Mouse (Mus musculus) right cerebral cortex, adult 18-20 months (tissue): ENCODE measurements at regions not wholly inside any gene's neighbourhood (a gene's known extent, or its start where the extent isn't known, plus 50 kb on each side); places are given as distances from the start of the nearest gene placed in this dataset.

Source experiments
- DNase-seq: peaks from one replicate; pipeline ENCODE4 v3.0.0; 2022; ENCODE audit warnings: mixed read lengths

- DNase-seq = no peak
Observed at GRCm38 (mm10) chrX:10984894-10985293, 270.1 kb downstream of the Mid1ip1 start.

DNA sequence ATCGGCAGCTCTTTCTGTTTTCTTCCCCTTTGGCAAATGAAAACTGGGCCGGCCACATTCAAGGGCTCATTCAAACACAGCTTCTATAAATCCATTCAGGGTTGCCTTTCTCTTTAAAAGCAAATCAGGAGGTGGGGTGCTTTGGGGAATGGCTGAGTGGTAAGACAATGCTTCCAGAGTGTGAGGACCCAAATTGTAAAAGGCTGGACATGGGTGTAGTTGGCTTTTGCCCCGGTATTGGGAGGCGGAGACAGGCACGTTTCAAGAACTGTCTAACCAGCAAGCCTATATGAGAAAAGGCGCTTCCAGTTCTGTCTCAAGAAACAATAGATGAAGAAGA is 277.0 kb downstream of the Mid1ip1 start:
- no peak for DNase-seq

DNA sequence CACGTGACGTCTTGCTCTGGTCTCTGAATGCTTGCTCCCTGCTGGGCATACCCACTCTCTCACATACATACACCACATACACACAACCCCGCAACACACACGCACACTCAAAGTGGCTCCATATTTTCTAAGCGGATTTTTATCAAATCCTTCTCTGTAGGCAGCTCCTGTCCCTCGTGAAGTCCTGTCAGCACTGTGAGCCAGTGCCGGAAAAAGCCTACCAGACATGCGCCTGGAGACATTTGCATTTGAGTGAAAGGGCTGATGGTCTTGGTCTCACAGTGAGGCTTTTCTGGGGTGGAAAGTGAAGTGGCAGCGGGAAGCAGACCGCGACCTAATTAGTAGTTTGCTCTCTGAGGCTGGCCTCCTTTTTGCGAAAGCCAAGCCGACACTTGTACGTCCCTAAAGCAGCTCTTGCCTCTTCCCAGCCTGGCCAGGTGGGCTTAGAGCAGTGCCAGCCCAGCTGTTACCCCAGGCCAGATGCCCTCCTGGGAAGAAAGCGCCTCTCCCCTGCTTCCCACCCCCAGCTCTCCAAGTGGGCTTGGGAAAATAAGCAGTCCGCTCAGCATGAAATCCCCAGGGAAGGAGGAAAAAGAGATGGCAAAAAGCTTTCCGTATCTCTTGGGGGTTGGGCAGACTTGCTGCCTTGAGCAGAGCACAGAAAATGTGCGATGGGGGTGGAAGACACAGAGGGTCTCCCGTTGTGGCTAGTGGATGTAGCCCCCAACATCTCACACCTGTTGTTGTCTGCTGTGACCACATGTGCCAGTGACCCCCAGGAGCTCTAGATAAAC is 277.6 kb downstream of the Mid1ip1 start:
- DNase-seq = peak; percentile 38

- peak; percentile 2 for DNase-seq
Observed at GRCm38 (mm10) chrX:10993005-10993377, 278.2 kb downstream of the Mid1ip1 start.

GRCm38 (mm10) chrX:10994910-10995309 is 280.1 kb downstream of the Mid1ip1 start:
- no peak for DNase-seq

GRCm38 (mm10) chrX:11001180-11001579 is 286.4 kb downstream of the Mid1ip1 start:
- DNase-seq = no peak

- no peak for DNase-seq
Observed at GRCm38 (mm10) chrX:11039278-11039677, 259.8 kb upstream of the H2al1a start.

- no peak for DNase-seq
Observed at GRCm38 (mm10) chrX:11046769-11047168, 252.3 kb upstream of the H2al1a start.

- no peak for DNase-seq
Observed at GRCm38 (mm10) chrX:11082171-11082570, 216.9 kb upstream of the H2al1a start.

DNA sequence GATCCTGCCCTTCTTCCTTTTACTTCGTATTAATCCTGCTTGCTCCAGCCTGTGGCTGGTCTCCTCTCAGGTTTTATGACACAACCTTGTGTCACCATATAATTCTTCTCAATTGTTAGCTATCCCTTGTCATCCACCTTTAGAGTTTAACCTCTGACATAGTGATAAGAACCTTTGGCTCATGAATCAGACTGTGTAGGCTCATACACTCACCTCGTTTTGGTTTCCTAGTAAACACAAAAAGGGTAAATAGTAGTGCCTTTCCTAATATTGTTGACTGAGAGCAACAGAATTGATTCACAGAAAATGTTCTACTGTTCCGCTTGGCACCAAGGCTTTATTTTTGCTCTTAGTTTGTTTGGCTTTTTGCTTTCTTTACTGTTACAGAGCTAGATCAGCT is 216.2 kb upstream of the H2al1a start:
- DNase-seq = no peak

GRCm38 (mm10) chrX:11086257-11087072 is 212.6 kb upstream of the H2al1a start:
- DNase-seq = no peak

DNA sequence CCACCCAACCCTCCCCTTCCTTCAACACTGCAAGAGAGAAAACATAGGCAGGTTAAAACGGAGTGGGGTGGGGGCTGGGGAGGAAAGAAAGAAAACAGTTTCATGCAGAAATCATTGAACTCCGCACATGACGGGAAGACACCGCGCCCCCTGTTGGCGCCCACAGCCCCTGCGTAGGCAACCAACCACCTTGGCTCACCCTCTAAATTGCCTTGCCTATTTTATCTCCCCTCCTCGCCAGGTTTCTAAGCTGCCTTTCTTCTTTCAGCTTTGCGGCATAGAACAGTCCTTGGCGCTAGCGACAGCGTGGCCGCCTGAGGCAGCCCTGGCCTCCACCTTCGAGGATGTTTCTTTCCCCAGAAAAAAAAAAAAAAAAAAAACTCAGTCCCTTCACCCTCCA is 211.1 kb upstream of the H2al1a start:
- peak; percentile 15 for DNase-seq

- DNase-seq = no peak
Observed at GRCm38 (mm10) chrX:11088506-11088905, 210.6 kb upstream of the H2al1a start.

- no peak for DNase-seq
Observed at GRCm38 (mm10) chrX:11090432-11090831, 208.6 kb upstream of the H2al1a start.

DNA sequence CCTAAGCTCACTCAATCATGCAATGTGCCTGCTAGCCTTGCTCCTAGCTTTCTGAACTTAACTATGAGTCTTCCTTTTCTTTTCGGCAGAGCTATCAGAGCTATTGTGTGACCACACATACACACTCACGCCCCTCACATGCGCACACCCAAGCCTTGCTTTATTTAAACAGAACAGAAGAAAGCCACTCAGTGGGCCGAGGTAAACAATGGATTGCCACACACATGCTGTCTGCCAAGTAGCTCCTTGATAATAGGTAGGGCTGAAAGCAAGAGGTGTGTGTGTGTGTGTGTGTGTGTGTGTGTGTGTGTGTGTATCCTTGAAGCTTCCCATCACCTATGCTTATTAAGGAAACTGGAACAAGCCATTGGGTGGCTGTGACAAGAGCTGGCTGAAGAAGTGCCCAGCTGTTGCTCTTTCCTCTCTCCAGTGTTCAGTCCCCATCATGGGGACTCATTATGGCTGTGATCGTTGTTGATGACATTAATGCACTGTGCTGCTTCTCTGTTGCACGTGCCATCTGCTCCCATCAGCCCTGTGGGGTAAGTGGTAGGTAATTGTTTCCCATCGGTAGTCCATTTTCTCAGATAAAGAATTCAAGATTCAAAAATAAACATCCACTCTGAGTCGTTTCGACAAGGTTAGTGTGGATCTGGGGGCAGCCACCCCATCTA is 201.3 kb upstream of the H2al1a start:
- DNase-seq = no peak

DNA sequence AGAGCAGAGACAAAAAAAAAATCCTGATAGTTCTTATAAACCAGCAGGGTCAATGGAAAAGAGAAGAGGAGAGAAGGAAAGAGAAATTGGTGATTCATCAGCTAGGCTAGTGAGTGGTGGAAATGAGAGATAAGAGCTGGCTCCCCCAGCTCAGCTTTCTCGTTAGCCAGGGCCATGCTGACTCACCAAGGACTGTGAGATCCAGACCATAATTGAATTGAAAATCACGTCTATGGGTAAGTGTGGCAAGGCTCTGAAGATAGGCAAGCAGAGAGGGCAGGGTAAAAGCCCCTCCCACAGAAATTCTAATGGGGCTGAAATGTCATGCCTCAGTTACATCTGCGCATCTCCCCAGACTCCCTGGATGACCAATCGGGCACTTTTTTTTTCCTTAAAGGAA is 200.7 kb upstream of the H2al1a start:
- no peak for DNase-seq

DNA sequence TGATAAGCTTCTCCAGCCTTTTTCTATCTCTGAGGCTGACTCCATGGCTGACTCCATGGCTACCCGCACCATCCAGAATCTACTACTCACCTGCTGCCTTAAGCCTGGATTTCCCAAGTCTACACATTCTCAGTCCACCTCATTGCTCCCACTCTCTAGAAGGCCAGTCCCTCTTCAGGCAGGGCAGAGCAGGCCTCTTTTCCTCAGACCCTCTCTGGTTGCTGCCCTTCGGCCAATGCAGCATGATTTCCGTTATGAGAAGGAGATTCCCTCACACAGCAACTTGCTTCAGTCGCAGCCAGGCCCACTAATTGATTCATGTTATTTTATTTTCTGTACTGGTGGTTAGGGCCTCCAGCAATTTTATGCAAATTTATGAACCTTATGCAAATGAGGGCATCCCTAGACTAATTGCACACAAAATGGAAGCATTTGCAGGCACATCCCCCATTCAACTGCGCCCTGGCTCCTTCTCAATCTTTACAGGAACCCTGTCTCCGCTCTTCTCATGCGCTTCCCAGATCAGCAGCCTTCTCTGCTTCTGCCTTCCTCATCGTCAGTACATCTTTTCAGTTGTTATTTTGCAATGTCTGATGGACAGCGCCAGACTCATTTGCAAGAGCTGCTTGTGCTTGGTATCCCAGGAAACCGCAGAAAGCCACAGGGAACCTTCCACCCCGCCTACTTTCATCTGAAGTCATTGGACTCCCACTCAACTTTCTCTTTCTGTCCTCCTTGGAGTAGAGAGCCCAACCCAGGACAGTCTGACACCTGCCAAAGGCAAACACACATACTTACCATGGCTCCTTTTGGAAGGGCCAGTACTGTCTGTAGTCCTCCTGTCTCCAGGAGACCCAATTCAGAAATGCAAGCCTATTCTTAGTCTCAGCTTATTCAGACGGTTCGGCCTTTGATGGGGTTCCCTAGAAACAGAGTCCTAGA is 199.6 kb upstream of the H2al1a start:
- DNase-seq = peak; percentile 49

DNA sequence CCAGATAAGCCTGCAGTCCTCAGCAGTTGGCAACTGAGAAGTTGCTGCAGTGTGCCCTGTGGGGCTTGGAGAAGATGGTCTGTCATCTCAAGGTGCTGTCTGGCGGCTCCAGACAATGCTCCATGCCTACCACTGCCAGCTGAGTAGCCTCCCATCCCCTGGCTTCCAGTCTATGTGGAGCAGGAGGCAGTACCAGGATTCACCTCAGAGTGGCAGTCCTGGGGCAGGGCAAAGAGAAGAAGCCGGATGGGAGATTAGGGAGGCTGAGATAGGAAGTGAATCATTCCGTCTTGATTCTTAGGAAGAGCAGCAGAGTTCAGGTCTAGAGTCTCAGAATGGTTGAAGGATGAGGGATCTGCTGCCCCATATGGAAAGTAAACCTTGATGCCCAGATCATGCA is 198.1 kb upstream of the H2al1a start:
- DNase-seq = no peak

- DNase-seq = no peak
Observed at GRCm38 (mm10) chrX:11131253-11131652, 167.8 kb upstream of the H2al1a start.

- no peak for DNase-seq
Observed at GRCm38 (mm10) chrX:11139971-11140421, 159.1 kb upstream of the H2al1a start.

DNA sequence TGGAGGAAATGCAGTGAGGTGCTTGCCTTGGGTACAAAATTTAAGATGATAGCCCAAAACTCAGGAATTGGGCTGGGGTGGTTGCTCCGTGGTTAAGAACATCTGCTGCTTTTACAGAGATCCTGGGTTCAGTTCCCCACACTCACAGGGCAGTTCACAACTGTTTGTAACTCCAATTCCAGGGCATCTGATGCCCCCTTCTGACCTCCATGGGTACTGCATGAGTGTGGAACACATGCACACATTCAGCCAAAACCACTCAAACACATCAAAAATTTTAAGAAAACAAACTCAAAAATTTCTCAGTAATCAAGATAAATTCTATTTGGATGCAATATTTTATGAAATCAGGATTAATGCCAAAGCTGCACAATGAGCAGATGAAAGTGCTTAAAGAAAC is 157.8 kb upstream of the H2al1a start:
- DNase-seq = no peak

DNA sequence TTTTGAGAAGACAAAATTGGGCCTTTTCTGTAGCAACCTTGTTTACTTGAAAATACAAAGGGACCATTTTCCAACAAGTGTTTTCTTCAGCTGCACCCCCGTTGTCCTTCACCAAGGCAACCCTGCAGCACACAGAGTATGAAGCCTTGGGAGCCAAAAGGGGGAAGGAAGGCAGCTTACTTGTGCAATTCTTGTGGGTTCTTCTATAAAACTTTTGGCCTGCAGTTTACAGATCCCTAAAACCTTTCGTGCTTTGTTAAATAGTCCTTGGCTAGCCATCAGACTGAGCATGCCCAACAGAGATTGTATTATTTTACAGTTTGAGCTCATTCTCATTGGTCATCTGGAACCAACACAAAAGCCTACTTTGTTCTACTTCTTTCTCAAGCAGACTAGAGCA is 140.6 kb upstream of the H2al1a start:
- peak; percentile 13 for DNase-seq

DNA sequence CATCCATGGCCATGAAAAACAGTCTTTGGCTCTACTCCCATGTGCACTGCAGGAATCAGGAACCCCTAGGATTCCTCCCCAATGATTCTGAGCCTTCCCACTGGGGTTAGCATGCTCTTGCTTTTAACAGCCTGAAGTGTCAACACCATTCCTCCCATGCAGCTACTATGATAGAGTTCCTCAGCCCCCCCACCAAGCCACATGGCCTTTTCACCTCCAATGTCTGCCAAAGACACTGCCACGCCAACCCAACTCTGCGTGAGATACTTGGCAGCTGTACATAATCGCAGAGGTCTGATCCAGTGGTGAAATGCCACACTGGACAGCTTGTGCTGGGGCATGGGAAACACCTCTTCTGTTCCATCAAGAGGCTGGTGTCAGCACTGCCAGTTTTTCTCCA is 128.6 kb upstream of the H2al1a start:
- no peak for DNase-seq
